Mouse (Mus musculus) neural tube, embryonic 13.5 days (tissue): Measurements from ENCODE around the gene Macf1. TPM values are rescaled to one million over a fixed set of nuclear protein-coding genes. Genes with fewer than 3 reads are reported as not detected.

Source experiments
- ATAC-seq: fragments of 200-750 bp; cut with Nextera tagmentation; 2 replicates; pipeline ENCODE4 v1.8.0; 2017; ENCODE audit warnings: low read depth, mild to moderate bottlenecking, moderate TSS enrichment, moderate library complexity
- H3K27ac ChIP-seq: fragments of 300-500 bp; sonication (generic); replicated peaks from 2 replicates; pipeline ENCODE4 v1.5.1; 2015; ENCODE audit warnings: moderate library complexity, mild to moderate bottlenecking, inconsistent platforms
- H3K27me3 ChIP-seq: fragments of 300-500 bp; sonication (generic); 2 replicates; pipeline ENCODE4 v1.6.1; 2015; ENCODE audit warnings: mild to moderate bottlenecking, inconsistent platforms
- H3K36me3 ChIP-seq: fragments of 300-500 bp; sonication (generic); 2 replicates; pipeline ENCODE4 v1.6.1; 2015; ENCODE audit warnings: mild to moderate bottlenecking, inconsistent platforms
- H3K4me1 ChIP-seq: fragments of 300-500 bp; sonication (generic); replicated peaks from 2 replicates; pipeline ENCODE4 v1.6.1; 2015; ENCODE audit warnings: inconsistent platforms
- H3K4me2 ChIP-seq: fragments of 300-500 bp; sonication (generic); 2 replicates; pipeline ENCODE4 v1.6.1; 2015; ENCODE audit warnings: inconsistent platforms, mild to moderate bottlenecking, moderate library complexity
- H3K4me3 ChIP-seq: fragments of 300-500 bp; sonication (generic); 2 replicates; pipeline ENCODE4 v1.5.1; 2015; ENCODE audit warnings: mild to moderate bottlenecking, inconsistent platforms
- H3K9ac ChIP-seq: fragments of 300-500 bp; sonication (generic); 2 replicates; pipeline ENCODE4 v1.6.1; 2015; ENCODE audit warnings: moderate library complexity, mild to moderate bottlenecking, inconsistent platforms
- H3K9me3 ChIP-seq: fragments of 300-500 bp; sonication (generic); 2 replicates; pipeline ENCODE4 v1.6.1; 2016; ENCODE audit warnings: inconsistent platforms
- WGBS: fragments of 180-500 bp; shearing (Covaris S2); methylation state at CpG from one replicate; pipeline ENCODE4 v1.1.7; 2015; 5-methylcytosine and 5-hydroxymethylcytosine counted together
- polyA plus RNA-seq: library from polyadenylated mRNA; unstranded; fragments of >200 nt; fragmentation: Nextera tagmentation; extraction: Ambion mirVana; gene quantifications from 2 replicates; pipeline ENCODE4 v1.2.1, GENCODE M21; 2015

Macf1 gene
- polyA plus RNA-seq, 1 experiment from 2014 or later, result 57.7 TPM

GRCm38 (mm10) chr4:123417478-123417877, 266.7 kb downstream of the Macf1 start:
- H3K27ac ChIP-seq, result no peak overlapping the region
- ATAC-seq, result no peak
- no peak overlapping the region for H3K4me2 ChIP-seq
- no peaks in the 10 kb centered on the region for H3K27me3 ChIP-seq
- no peaks in the 10 kb centered on the region for H3K9me3 ChIP-seq
- H3K36me3 ChIP-seq, result no peaks in the 10 kb centered on the region
- H3K4me1 ChIP-seq, result peaks cover 4% of the 10 kb centered on the region
- H3K4me3 ChIP-seq, result no peak overlapping the region
- no peak overlapping the region for H3K9ac ChIP-seq
- 100% methylated on average over 2 of the region's 3 CpGs for WGBS

- H3K4me2 ChIP-seq, result no peak overlapping the region
- no peak overlapping the region for H3K4me3 ChIP-seq
- H3K9me3 ChIP-seq, result no peaks in the 10 kb centered on the region
- peaks cover 8% of the 10 kb centered on the region for H3K4me1 ChIP-seq
- H3K9ac ChIP-seq, result no peak overlapping the region
- 89% methylated on average over 2 of the region's 2 CpGs for WGBS
- H3K36me3 ChIP-seq, result no peaks in the 10 kb centered on the region
- no peaks in the 10 kb centered on the region for H3K27me3 ChIP-seq
- ATAC-seq, result no peak
- H3K27ac ChIP-seq, result no peak overlapping the region
Measured at GRCm38 (mm10) chr4:123416829-123417228, 267.3 kb downstream of the Macf1 start.

GRCm38 (mm10) chr4:123415566-123415965, 268.6 kb downstream of the Macf1 start:
- ATAC-seq, result no peak
- no peaks in the 10 kb centered on the region for H3K27me3 ChIP-seq
- no peak overlapping the region for H3K27ac ChIP-seq
- no peak overlapping the region for H3K4me2 ChIP-seq
- peaks cover 16% of the 10 kb centered on the region for H3K4me1 ChIP-seq
- H3K4me3 ChIP-seq, result no peak overlapping the region
- H3K36me3 ChIP-seq, result no peaks in the 10 kb centered on the region
- H3K9me3 ChIP-seq, result no peaks in the 10 kb centered on the region
- 97% methylated on average over 1 of the region's 1 CpGs for WGBS
- H3K9ac ChIP-seq, result no peak overlapping the region

GRCm38 (mm10) chr4:123413876-123414275, 270.3 kb downstream of the Macf1 start:
- H3K4me2 ChIP-seq, result no peak overlapping the region
- no peak overlapping the region for H3K9ac ChIP-seq
- ATAC-seq, result no peak
- peaks cover 33% of the 10 kb centered on the region for H3K4me1 ChIP-seq
- H3K27me3 ChIP-seq, result no peaks in the 10 kb centered on the region
- no peaks in the 10 kb centered on the region for H3K36me3 ChIP-seq
- WGBS, result 72% methylated on average over 2 of the region's 2 CpGs
- no peak overlapping the region for H3K4me3 ChIP-seq
- no peak overlapping the region for H3K27ac ChIP-seq
- no peaks in the 10 kb centered on the region for H3K9me3 ChIP-seq

- Histone ChIP-seq H3K27me3 (no peaks in the 10 kb centered on the region), H3K4me2 (peak overlapping the region; percentile 80; the same call in 1 of the 2 replicates), H3K4me3 (no peak overlapping the region), H3K27ac (peak overlapping the region; percentile 95; the same call in 1 of the 2 replicates), H3K4me1 (peaks cover 42% of the 10 kb centered on the region), H3K9ac (no peak overlapping the region), H3K9me3 (no peaks in the 10 kb centered on the region), H3K36me3 (no peaks in the 10 kb centered on the region)
- WGBS, result 53% methylated on average over 2 of the region's 2 CpGs
- no peak for ATAC-seq
Measured at GRCm38 (mm10) chr4:123412981-123413380, 271.2 kb downstream of the Macf1 start.

- Histone ChIP-seq H3K4me3 (peak overlapping the region; percentile 71), H3K27ac (peak overlapping the region; percentile 95), H3K27me3 (no peaks in the 10 kb centered on the region), H3K9me3 (no peaks in the 10 kb centered on the region), H3K4me2 (peak overlapping the region; percentile 80), H3K36me3 (0 out of 2 replicates have a peak, but pooled peaks cover 2% of the 10 kb centered on the region), H3K4me1 (peaks cover 47% of the 10 kb centered on the region), H3K9ac (peak overlapping the region; percentile 78)
- WGBS, result 7% methylated on average over 6 of the region's 6 CpGs
- 0 out of 2 replicates have a peak, but pooled peaks have one; percentile 5 for ATAC-seq
Measured at GRCm38 (mm10) chr4:123412528-123412878, 271.7 kb downstream of the Macf1 start.

GRCm38 (mm10) chr4:123411732-123412527, 272.2 kb downstream of the Macf1 start:
- WGBS, result under 1% methylated on average over 54 of the region's 69 CpGs
- Histone ChIP-seq H3K9me3 (no peaks in the 10 kb centered on the region), H3K4me1 (peaks cover 52% of the 10 kb centered on the region), H3K36me3 (0 out of 2 replicates have a peak, but pooled peaks cover 2% of the 10 kb centered on the region), H3K27ac (peak overlapping the region; percentile 95), H3K9ac (peak overlapping the region; percentile 78), H3K4me2 (peak overlapping the region; percentile 80), H3K4me3 (peak overlapping the region; percentile 71), H3K27me3 (no peaks in the 10 kb centered on the region)
- peak; percentile 95 for ATAC-seq

GRCm38 (mm10) chr4:123411006-123411731, 273.0 kb downstream of the Macf1 start:
- H3K4me3 ChIP-seq, result peak overlapping the region; percentile 71
- H3K4me2 ChIP-seq, result peak overlapping the region; percentile 80
- H3K27ac ChIP-seq, result peak overlapping the region; percentile 95
- H3K4me1 ChIP-seq, result peaks cover 60% of the 10 kb centered on the region
- peak overlapping the region; percentile 78 for H3K9ac ChIP-seq
- 0 out of 2 replicates have a peak, but pooled peaks cover 2% of the 10 kb centered on the region for H3K36me3 ChIP-seq
- H3K27me3 ChIP-seq, result no peaks in the 10 kb centered on the region
- WGBS, result 3% methylated on average over 36 of the region's 36 CpGs
- no peak; the same call in none of the 2 replicates for ATAC-seq
- H3K9me3 ChIP-seq, result no peaks in the 10 kb centered on the region

GRCm38 (mm10) chr4:123409752-123410151, 274.4 kb downstream of the Macf1 start:
- Histone ChIP-seq H3K9me3 (no peaks in the 10 kb centered on the region), H3K36me3 (0 out of 2 replicates have a peak, but pooled peaks cover 2% of the 10 kb centered on the region), H3K9ac (no peak overlapping the region), H3K27ac (no peak overlapping the region), H3K4me3 (0 out of 2 replicates have a peak overlapping the region, but pooled peaks have one; percentile 6), H3K27me3 (no peaks in the 10 kb centered on the region), H3K4me2 (peak overlapping the region; percentile 80), H3K4me1 (peaks cover 74% of the 10 kb centered on the region)
- no peak for ATAC-seq
- 89% methylated on average over 1 of the region's 1 CpGs for WGBS

- H3K4me1 ChIP-seq, result peaks cover 79% of the 10 kb centered on the region
- 0 out of 2 replicates have a peak overlapping the region, but pooled peaks have one; percentile 5 for H3K27ac ChIP-seq
- 92% methylated on average over 3 of the region's 3 CpGs for WGBS
- H3K9me3 ChIP-seq, result no peaks in the 10 kb centered on the region
- H3K4me2 ChIP-seq, result peak overlapping the region; percentile 80
- no peaks in the 10 kb centered on the region for H3K27me3 ChIP-seq
- H3K36me3 ChIP-seq, result 0 out of 2 replicates have a peak, but pooled peaks cover 2% of the 10 kb centered on the region
- no peak for ATAC-seq
- H3K4me3 ChIP-seq, result 0 out of 2 replicates have a peak overlapping the region, but pooled peaks have one; percentile 6
- peak overlapping the region; percentile 26; the same call in 1 of the 2 replicates for H3K9ac ChIP-seq
Measured at GRCm38 (mm10) chr4:123409034-123409692, 275.0 kb downstream of the Macf1 start.

- H3K9ac ChIP-seq, result peak overlapping the region; percentile 18; the same call in 1 of the 2 replicates
Measured at GRCm38 (mm10) chr4:123407792-123408191, 276.4 kb downstream of the Macf1 start.

More at GRCm38 (mm10) chr4:123407792-123408191, 276.4 kb downstream of the Macf1 start:
- Histone ChIP-seq H3K9me3 (no peaks in the 10 kb centered on the region), H3K27ac (peak overlapping the region; percentile 66), H3K4me2 (peak overlapping the region; percentile 80), H3K36me3 (0 out of 2 replicates have a peak, but pooled peaks cover 2% of the 10 kb centered on the region), H3K4me3 (peak overlapping the region; percentile 0; the same call in 1 of the 2 replicates), H3K4me1 (peaks cover 89% of the 10 kb centered on the region), H3K27me3 (no peaks in the 10 kb centered on the region)
- 67% methylated on average over 6 of the region's 6 CpGs for WGBS
- ATAC-seq, result no peak
